8 mouse cellular contexts compared by ENCODE assay signal in the genomic region with DNA sequence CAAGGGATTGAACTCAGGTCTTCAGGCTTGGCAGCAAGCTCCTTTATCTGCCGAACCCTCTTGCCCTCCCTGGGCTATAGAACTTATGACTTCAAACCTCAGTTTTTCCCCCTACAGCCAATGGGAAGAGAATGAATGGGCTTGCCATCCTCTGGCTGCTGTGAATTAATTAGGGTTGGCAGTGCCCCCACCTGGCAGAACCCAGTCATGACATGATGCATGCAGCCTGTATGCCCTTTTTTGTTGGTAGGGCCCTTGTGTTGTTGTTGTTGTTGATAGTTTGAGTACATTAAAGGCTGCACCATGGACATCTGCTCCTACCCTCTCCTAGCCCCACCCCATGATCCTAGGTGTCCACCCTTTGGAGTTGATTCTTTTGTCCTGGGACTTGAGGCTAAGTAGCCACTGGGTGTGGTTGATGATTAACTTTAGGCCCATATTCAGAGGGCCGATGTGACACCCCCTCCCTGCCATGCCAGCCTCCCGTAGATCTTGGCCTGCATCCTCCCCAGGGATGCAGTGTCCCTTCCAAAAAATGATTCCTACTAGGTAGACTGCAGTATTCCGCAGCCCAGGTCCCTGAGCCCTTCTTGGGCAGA. TPM values are rescaled to one million over a fixed set of nuclear protein-coding genes. Genes with fewer than 3 reads are reported as not detected.
A peak's percentile ranks its signal among the peaks of the same experiment; 100 is the strongest.
DNase-seq lines count a peak whose midpoint lies in the region; ATAC-seq and TF ChIP-seq lines count a peak whose summit lies in the region.

No protein-coding gene starts in this region.

- DNase-seq in cerebellum, adult 18-20 months: peak; percentile 60 to 72
- DNase-seq in cerebellum, postnatal 4 days (ENCODE audit: low spot score in 2 of 2): no peak
- peak; percentile 64 to 76 for DNase-seq in cerebellum, postnatal 25 days
- no peak for DNase-seq in hindbrain, embryonic 14.5 days (ENCODE audit: low spot score)
- DNase-seq in lung, embryonic 14.5 days: peak; percentile 54
- DNase-seq in spleen, postnatal 14 days (ENCODE audit: low spot score in 2 of 2): peak; percentile 38 to 53
- no peak for DNase-seq in ovary, postnatal 14 days (ENCODE audit: low spot score)

- peaks cover 22% of the 10 kb centered on the region for H3K79me3 ChIP-seq in C2C12 (ENCODE audit: low read depth)

- no peaks in the 10 kb centered on the region for H3K9me3 ChIP-seq in hindbrain, embryonic 14.5 days (ENCODE audit: control insufficient read depth, low read length)
- no peaks in the 10 kb centered on the region for H3K9me3 ChIP-seq in lung, embryonic 14.5 days (ENCODE audit: low read depth, low read length)

- no peak overlapping the region for H3K4me3 ChIP-seq in C2C12 (ENCODE audit: insufficient read depth, poor library complexity, severe bottlenecking)
- no peak overlapping the region for H3K4me3 ChIP-seq in hindbrain, embryonic 14.5 days (replicated peaks; ENCODE audit: low read length)
- H3K4me3 ChIP-seq in lung, embryonic 14.5 days (ENCODE audit: low read depth, low read length): no peak overlapping the region

- 65% methylated on average over 4 of the region's 4 CpGs for WGBS in hindbrain, embryonic 14.5 days
- WGBS in lung, embryonic 14.5 days: 72% methylated on average over 4 of the region's 4 CpGs

- peak; percentile 56 for TF ChIP-seq CTCF in C2C12 (IDR thresholded peaks at IDR 0.05; ENCODE audit: control insufficient read depth, insufficient read depth, insufficient read length)
- peak; percentile 73 for TF ChIP-seq CTCF in lung, embryonic 14.5 days (IDR thresholded peaks at IDR 0.05; ENCODE audit: low read depth)

- no peak overlapping the region for H3ac ChIP-seq in C2C12 (ENCODE audit: control insufficient read depth, insufficient read length, low read depth)

- peaks cover 37% of the 10 kb centered on the region for H3K4me1 ChIP-seq in hindbrain, embryonic 14.5 days (replicated peaks; ENCODE audit: control insufficient read depth, insufficient read depth, low read length)
- H3K4me1 ChIP-seq in lung, embryonic 14.5 days (ENCODE audit: insufficient read depth): peaks cover 30% of the 10 kb centered on the region

- no peaks in the 10 kb centered on the region for H3K36me3 ChIP-seq in C2C12 (ENCODE audit: control insufficient read depth, insufficient read depth)
- no peaks in the 10 kb centered on the region for H3K36me3 ChIP-seq in hindbrain, embryonic 14.5 days (replicated peaks; ENCODE audit: control insufficient read depth, insufficient read depth)
- no peaks in the 10 kb centered on the region for H3K36me3 ChIP-seq in lung, embryonic 14.5 days (ENCODE audit: insufficient read depth)

- no peak overlapping the region for H3K4me2 ChIP-seq in hindbrain, embryonic 14.5 days (replicated peaks)
- H3K4me2 ChIP-seq in lung, embryonic 14.5 days: no peak overlapping the region

- H3K79me2 ChIP-seq in C2C12 (ENCODE audit: control insufficient read depth, insufficient read depth): peaks cover 81% of the 10 kb centered on the region

- no peaks in the 10 kb centered on the region for H3K27me3 ChIP-seq in C2C12 (ENCODE audit: control insufficient read depth, insufficient read depth, insufficient read length)
- H3K27me3 ChIP-seq in hindbrain, embryonic 14.5 days (ENCODE audit: control insufficient read depth, insufficient read depth, low read length): no peaks in the 10 kb centered on the region
- no peaks in the 10 kb centered on the region for H3K27me3 ChIP-seq in lung, embryonic 14.5 days (ENCODE audit: insufficient read depth, low read length)

- no peak overlapping the region for H3K9ac ChIP-seq in hindbrain, embryonic 14.5 days
- H3K9ac ChIP-seq in lung, embryonic 14.5 days: no peak overlapping the region

- ATAC-seq in hindbrain, embryonic 14.5 days (ENCODE audit: low FRiP score): no peak
- ATAC-seq in lung, embryonic 14.5 days (ENCODE audit: insufficient read depth): no peak

- 0 out of 2 replicates have a peak overlapping the region, but pooled peaks have one; percentile 72 for H3K27ac ChIP-seq in hindbrain, embryonic 14.5 days
- H3K27ac ChIP-seq in lung, embryonic 14.5 days (ENCODE audit: low read depth): no peak overlapping the region

TF ChIP-seq in C2C12, 6 proteins besides CTCF, POLR2A, EP300 and RAD21:
- TF ChIP-seq MYOD1 (IDR thresholded peaks at IDR 0.05; ENCODE audit: control insufficient read depth, insufficient read length, low read depth) (no peak), MYOG (IDR thresholded peaks at IDR 0.05; ENCODE audit: control insufficient read depth, extremely low read depth, insufficient read length) (no peak), CEBPB (IDR thresholded peaks at IDR 0.05; ENCODE audit: low read depth) (no peak), USF1 (IDR thresholded peaks at IDR 0.05; ENCODE audit: low read depth) (no peak), MAX (IDR thresholded peaks at IDR 0.05) (no peak), FOSL1 (IDR thresholded peaks at IDR 0.05; ENCODE audit: insufficient read depth, low read length, poor library complexity, severe bottlenecking) (no peak)
TF ChIP-seq in C2C12: peak in this region for 0.

RNA-seq across cellular contexts. Expression of a gene that starts 57.6 kb away (rescaled TPM):
- 26.6 TPM for polyA plus RNA-seq in C2C12 (2012; fragmentation: generic; extraction: Trizol)
- 63.0 and 65.9 TPM in 2 replicates for polyA plus RNA-seq in hindbrain, embryonic 14.5 days (2014; fragmentation: Nextera tagmentation; extraction: Ambion mirVana)
- 20.8 and 20.9 TPM in 2 replicates for polyA plus RNA-seq in lung, embryonic 14.5 days (2014; fragmentation: Nextera tagmentation; extraction: Ambion mirVana)

Comparison
In these comparisons a context has a peak if more than half of its experiments do, and no peak if none do; other contexts are left out.
1. DNase-seq: peak in cerebellum, adult 18-20 months (2 of 2), cerebellum, postnatal 25 days (2 of 2), lung, embryonic 14.5 days (single experiment) and spleen, postnatal 14 days (2 of 2); none in cerebellum, postnatal 4 days (0 of 2), hindbrain, embryonic 14.5 days (single experiment) and ovary, postnatal 14 days (single experiment).